Mouse (Mus musculus): ENCODE data around the gene Itpkb. TPM values are rescaled to one million over a fixed set of nuclear protein-coding genes. Genes with fewer than 3 reads are reported as not detected.

The Itpkb gene
- polyA plus RNA-seq, 1 experiment: 40.6 TPM

DNA sequence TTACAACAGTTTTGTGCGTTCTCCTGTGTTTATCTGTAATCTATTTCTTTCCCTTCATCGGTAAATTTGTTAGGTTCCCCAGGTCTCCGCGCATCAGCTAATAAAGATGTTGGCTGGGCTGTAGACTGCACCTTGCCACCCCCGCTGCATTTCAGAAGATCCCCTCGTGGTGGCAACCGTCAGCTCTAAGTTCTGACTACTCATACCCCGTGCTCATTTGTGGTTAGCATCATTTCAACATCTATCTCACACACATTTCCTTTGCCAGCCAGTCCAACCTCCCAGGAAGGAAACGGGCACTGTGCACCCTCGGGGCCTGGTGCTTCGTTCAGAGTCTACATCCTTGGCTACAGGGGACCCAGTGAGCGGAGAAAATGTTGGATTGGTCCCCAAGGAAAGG is 101.5 kb downstream of the Itpkb start:
- TF ChIP-seq FLI1 (IDR thresholded peaks at IDR 0.05; ENCODE audit: low read length) (peak; percentile 78), GATA1 (IDR thresholded peaks at IDR 0.05; ENCODE audit: borderline replicate concordance, low read length) (peak; percentile 74; the same call in 2 of the 3 replicates)
- Histone ChIP-seq H3K27me3 (replicated peaks) (peaks cover 4% of the 10 kb centered on the region), H3K36me3 (replicated peaks; ENCODE audit: low read length) (peaks cover 3% of the 10 kb centered on the region), H3K9me3 (no peaks in the 10 kb centered on the region), H3K4me3 (replicated peaks) (peak overlapping the region; percentile 91), H3K4me1 (peaks cover 97% of the 10 kb centered on the region)

DNA sequence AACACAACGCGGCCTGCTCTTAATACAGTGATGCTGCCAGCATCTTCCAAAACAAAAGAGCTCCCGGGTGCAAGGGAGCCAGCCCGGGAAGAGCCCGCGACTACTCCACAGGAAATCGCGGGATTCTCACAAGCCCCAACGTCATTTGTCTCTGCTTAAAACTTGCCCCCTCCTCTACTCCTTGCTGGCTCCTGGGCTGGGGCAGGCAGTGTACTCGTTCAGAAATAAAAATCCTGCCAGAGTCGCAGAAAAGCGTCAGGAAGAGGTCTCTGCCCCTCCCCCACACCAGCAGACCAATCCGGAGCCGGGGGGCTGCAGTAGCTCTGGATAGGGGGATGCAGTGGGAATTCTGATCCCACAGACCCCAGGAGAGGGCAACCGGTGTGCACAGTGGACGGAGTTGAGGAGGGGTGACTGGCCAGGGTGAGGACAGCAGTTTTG is 102.8 kb downstream of the Itpkb start:
- no peaks in the 10 kb centered on the region for H3K9me3 ChIP-seq
- TF ChIP-seq FLI1 (IDR thresholded peaks at IDR 0.05; ENCODE audit: low read length) (no peak), GATA1 (IDR thresholded peaks at IDR 0.05; ENCODE audit: borderline replicate concordance, low read length) (no peak)
- peak overlapping the region; percentile 91 for H3K4me3 ChIP-seq (replicated peaks)
- no peaks in the 10 kb centered on the region for H3K36me3 ChIP-seq (replicated peaks; ENCODE audit: low read length)
- peaks cover 12% of the 10 kb centered on the region for H3K27me3 ChIP-seq (replicated peaks)
- peaks cover 88% of the 10 kb centered on the region for H3K4me1 ChIP-seq

DNA sequence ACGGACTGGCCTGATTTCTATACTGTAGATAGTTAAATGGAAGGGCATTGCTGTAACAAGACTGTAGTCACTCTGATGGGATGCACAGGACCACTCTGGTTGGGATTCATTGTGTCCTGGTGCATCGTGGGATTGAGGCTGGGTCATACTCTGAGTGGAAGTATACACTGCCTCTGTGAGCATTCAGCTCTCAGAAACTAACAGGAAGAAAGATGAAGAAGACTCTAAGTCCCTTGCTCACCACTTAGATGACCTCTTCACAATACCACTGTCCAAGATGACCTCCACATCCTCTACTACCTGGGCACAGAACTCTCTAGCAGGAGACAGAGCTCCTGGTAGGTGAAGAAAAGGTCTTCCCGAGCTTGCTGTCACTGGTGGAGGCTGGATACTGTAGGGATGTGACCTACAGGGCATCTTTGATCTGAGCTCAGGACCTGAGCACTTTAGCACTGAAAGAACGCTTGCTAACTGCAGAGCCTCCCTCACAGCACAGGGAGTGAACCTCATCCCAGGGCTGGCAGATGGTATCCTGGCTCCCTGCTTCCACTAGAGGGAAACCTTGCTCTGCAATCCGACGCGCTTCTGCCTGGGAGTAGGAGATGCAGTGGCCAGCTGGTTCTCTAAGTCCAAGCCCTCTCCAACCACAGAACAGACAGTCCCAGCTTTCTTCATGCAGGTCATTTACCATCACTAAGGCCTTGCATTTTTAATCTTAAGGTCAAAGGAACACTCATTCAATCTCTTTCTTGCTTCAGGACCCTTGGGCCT is 103.7 kb downstream of the Itpkb start:
- TF ChIP-seq FLI1 (IDR thresholded peaks at IDR 0.05; ENCODE audit: low read length) (no peak), GATA1 (IDR thresholded peaks at IDR 0.05; ENCODE audit: borderline replicate concordance, low read length) (no peak)
- Histone ChIP-seq H3K4me1 (peaks cover 81% of the 10 kb centered on the region), H3K9me3 (no peaks in the 10 kb centered on the region), H3K4me3 (replicated peaks) (peak overlapping the region; percentile 91), H3K27me3 (replicated peaks) (peaks cover 20% of the 10 kb centered on the region), H3K36me3 (replicated peaks; ENCODE audit: low read length) (no peaks in the 10 kb centered on the region)

DNA sequence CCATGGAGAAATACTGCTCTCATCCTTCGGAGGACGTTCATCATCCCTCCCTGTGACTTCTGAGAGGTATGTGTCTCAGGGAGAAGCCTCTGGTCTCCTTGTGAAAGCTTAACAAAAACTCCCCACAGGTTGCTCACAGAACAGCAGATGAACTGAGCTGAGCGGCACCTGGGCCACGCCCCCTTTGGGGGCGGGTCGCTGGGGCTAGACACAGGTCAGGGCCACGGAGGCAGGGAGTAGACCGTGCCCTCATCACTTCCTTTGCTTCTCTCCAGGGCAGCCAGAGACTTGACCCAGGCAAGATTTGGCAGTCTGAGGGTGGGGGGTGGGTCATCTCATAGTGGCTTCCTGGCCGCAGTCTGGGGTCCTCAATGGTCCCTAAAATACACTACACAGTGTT is 104.6 kb downstream of the Itpkb start:
- no peaks in the 10 kb centered on the region for H3K9me3 ChIP-seq
- H3K4me1 ChIP-seq: peaks cover 77% of the 10 kb centered on the region
- peak overlapping the region; percentile 47 for H3K4me3 ChIP-seq (replicated peaks)
- H3K36me3 ChIP-seq (replicated peaks; ENCODE audit: low read length): no peaks in the 10 kb centered on the region
- H3K27me3 ChIP-seq (replicated peaks): peaks cover 28% of the 10 kb centered on the region
- TF ChIP-seq FLI1 (IDR thresholded peaks at IDR 0.05; ENCODE audit: low read length): no peak
- TF ChIP-seq GATA1 (IDR thresholded peaks at IDR 0.05; ENCODE audit: borderline replicate concordance, low read length): no peak

DNA sequence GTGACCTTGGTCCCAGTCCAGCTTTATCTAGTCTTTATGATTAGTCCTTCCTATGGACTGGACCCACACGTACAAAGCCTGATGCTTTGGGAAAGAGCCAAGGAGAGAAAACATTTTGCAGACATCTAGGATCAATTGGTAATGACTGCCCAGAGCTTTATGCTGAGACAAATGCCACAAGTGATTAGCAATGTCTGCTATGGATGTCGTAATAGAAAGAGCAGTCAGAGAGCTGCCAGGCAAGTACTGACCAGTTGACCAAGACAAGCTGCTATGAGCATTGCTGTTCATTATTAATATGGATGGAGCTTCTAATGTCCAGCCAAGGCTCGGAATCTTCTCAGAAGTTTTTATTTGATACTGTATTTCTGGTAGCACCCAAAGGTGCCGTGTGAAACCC is 109.2 kb downstream of the Itpkb start:
- H3K4me3 ChIP-seq (replicated peaks): no peak overlapping the region
- no peaks in the 10 kb centered on the region for H3K36me3 ChIP-seq (replicated peaks; ENCODE audit: low read length)
- peaks cover 51% of the 10 kb centered on the region for H3K4me1 ChIP-seq
- no peaks in the 10 kb centered on the region for H3K9me3 ChIP-seq
- no peak for TF ChIP-seq GATA1 (IDR thresholded peaks at IDR 0.05; ENCODE audit: borderline replicate concordance, low read length)
- TF ChIP-seq FLI1 (IDR thresholded peaks at IDR 0.05; ENCODE audit: low read length): no peak
- peaks cover 69% of the 10 kb centered on the region for H3K27me3 ChIP-seq (replicated peaks)

DNA sequence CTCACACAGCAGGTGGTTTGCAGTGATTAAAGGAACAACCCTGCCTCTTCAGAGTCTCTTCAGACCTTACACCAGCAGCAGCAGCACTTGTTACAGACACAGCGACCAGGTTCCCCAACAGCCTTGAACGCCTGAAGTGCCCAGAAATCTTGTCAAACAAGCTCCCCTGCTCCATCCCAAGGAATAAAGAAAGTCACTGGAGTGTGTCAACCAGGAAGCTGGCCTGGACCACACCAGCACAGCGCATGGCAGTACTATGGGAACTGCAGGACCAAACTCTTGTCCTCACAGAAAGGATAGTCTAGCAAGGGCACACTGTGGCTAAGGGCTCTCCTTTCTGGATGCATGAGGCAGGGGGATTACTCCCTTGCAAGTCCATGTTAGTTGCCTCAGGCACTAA is 114.1 kb downstream of the Itpkb start:
- TF ChIP-seq GATA1 (IDR thresholded peaks at IDR 0.05; ENCODE audit: borderline replicate concordance, low read length) (no peak), FLI1 (IDR thresholded peaks at IDR 0.05; ENCODE audit: low read length) (no peak)
- Histone ChIP-seq H3K9me3 (no peaks in the 10 kb centered on the region), H3K4me3 (replicated peaks) (no peak overlapping the region), H3K36me3 (replicated peaks; ENCODE audit: low read length) (no peaks in the 10 kb centered on the region), H3K4me1 (peaks cover 28% of the 10 kb centered on the region), H3K27me3 (replicated peaks) (peaks cover 89% of the 10 kb centered on the region)

DNA sequence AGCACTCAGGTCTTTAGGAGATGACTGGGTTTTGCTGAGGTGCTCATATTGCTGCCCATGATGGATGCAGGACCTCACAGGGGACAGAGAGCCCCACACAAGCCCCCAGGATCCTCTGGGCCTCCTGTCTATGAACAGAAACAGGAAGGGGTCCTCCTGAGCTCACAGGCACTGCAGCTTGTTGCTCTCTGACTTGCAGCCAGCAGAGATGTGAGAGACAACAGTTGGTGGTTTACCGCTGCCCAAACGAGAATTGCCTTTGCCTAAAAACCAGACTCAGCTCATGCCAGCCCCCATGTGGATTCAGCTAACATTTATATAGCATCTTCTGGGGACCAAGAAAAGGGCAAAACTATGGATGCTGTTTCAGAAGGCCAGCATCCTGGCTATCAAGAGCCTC is 119.4 kb downstream of the Itpkb start:
- peaks cover 11% of the 10 kb centered on the region for H3K4me1 ChIP-seq
- no peaks in the 10 kb centered on the region for H3K36me3 ChIP-seq (replicated peaks; ENCODE audit: low read length)
- H3K27me3 ChIP-seq (replicated peaks): peaks cover 90% of the 10 kb centered on the region
- H3K9me3 ChIP-seq: peaks cover 8% of the 10 kb centered on the region
- H3K4me3 ChIP-seq (replicated peaks): no peak overlapping the region
- TF ChIP-seq FLI1 (IDR thresholded peaks at IDR 0.05; ENCODE audit: low read length): no peak
- no peak for TF ChIP-seq GATA1 (IDR thresholded peaks at IDR 0.05; ENCODE audit: borderline replicate concordance, low read length)

DNA sequence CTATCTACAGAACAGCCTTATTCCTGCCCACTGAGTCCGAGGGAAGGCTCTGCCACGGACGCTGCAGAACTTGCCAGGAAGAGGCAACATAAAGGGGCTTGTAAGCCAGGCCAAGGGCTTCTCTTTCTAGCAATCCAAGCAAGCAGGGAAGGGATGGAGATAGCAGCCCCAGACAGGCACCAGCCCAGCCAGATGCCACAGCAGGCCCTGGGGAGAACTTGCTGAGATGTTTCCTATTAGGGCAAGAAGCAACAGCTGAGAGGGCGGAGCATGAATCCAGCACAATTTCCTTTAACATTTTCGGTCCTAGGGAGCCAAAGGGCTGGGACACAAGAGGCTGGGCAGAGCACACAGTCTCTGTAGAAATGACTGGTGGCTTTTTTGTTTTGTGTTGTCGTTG is 128.0 kb downstream of the Itpkb start:
- no peaks in the 10 kb centered on the region for H3K36me3 ChIP-seq (replicated peaks; ENCODE audit: low read length)
- H3K9me3 ChIP-seq: no peaks in the 10 kb centered on the region
- no peak overlapping the region for H3K4me3 ChIP-seq (replicated peaks)
- no peak for TF ChIP-seq GATA1 (IDR thresholded peaks at IDR 0.05; ENCODE audit: borderline replicate concordance, low read length)
- no peak for TF ChIP-seq FLI1 (IDR thresholded peaks at IDR 0.05; ENCODE audit: low read length)
- H3K4me1 ChIP-seq: peaks cover 38% of the 10 kb centered on the region
- peaks cover 72% of the 10 kb centered on the region for H3K27me3 ChIP-seq (replicated peaks)

DNA sequence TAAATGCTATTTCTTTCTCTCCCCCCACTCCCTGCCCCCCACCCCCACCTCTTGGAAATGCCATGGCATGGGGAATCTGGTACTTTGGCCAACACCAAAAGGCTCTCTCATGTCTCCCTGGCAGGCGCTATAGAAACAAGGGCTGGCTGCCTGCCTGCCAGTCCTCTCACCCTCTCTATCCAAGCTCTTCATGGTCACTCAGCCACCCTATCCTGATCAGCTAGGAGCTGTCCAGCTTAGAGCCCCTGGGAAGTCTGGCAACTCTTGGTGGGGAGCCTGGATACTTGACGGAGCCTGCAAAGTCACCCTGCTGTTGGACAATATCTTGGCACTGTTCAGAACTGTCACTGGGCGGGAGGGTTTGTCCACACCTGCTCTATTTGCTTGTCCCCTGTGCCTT is 128.4 kb downstream of the Itpkb start:
- Histone ChIP-seq H3K9me3 (no peaks in the 10 kb centered on the region), H3K27me3 (replicated peaks) (peaks cover 68% of the 10 kb centered on the region), H3K4me3 (replicated peaks) (no peak overlapping the region), H3K36me3 (replicated peaks; ENCODE audit: low read length) (no peaks in the 10 kb centered on the region), H3K4me1 (peaks cover 38% of the 10 kb centered on the region)
- TF ChIP-seq GATA1 (IDR thresholded peaks at IDR 0.05; ENCODE audit: borderline replicate concordance, low read length) (no peak), FLI1 (IDR thresholded peaks at IDR 0.05; ENCODE audit: low read length) (no peak)

DNA sequence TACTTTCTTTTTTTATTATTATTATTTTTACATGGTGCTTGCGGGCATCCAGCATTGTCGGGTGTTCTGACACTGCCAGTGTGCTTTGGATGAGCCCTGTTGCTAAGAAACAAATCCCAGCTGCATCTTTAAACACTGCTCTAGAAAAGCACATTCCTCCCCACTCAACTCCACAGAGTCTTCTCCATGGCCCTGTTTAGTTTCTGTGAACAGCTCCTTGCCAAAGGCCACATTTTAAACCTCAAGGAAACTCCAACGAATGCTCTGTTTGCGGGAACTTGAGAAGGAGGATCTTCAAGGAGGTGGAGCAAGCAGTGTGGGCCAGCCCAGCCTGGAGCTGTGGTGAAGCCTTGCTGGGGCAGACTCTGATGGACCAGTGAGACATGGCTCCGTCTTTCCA is 130.4 kb downstream of the Itpkb start:
- TF ChIP-seq GATA1 (IDR thresholded peaks at IDR 0.05; ENCODE audit: borderline replicate concordance, low read length): no peak
- TF ChIP-seq FLI1 (IDR thresholded peaks at IDR 0.05; ENCODE audit: low read length): no peak
- Histone ChIP-seq H3K9me3 (no peaks in the 10 kb centered on the region), H3K27me3 (replicated peaks) (peaks cover 65% of the 10 kb centered on the region), H3K36me3 (replicated peaks; ENCODE audit: low read length) (no peaks in the 10 kb centered on the region), H3K4me1 (peaks cover 28% of the 10 kb centered on the region), H3K4me3 (replicated peaks) (no peak overlapping the region)

Data from megakaryocyte, embryonic 14.5 days (primary cell).